Mouse (Mus musculus): Measurements from ENCODE around the gene Khdc3. TPM values are rescaled to one million over a fixed set of nuclear protein-coding genes. Genes with fewer than 3 reads are reported as not detected.

Gene Khdc3
- polyA plus RNA-seq, 1 experiment from 2014 or later = not detected

GRCm38 (mm10) chr9:73087581-73087980, 14.1 kb upstream of the Khdc3 start:
- H3K9ac ChIP-seq (replicated peaks; ENCODE audit: low read length) = no peak overlapping the region

GRCm38 (mm10) chr9:73089222-73089920, 12.3 kb upstream of the Khdc3 start:
- H3K9ac ChIP-seq (replicated peaks; ENCODE audit: low read length) = no peak overlapping the region
- no peak overlapping the region for H3K4me2 ChIP-seq (ENCODE audit: low read depth, low read length)
- no peaks in the 10 kb centered on the region for H3K27me3 ChIP-seq (ENCODE audit: control insufficient read depth, insufficient read depth, low read length)
- no peaks in the 10 kb centered on the region for H3K4me1 ChIP-seq (ENCODE audit: control insufficient read depth, insufficient read depth, low read length)
- H3K36me3 ChIP-seq (replicated peaks; ENCODE audit: control insufficient read depth, insufficient read depth, low read depth, low read length) = no peaks in the 10 kb centered on the region
- H3K9me3 ChIP-seq (replicated peaks; ENCODE audit: control insufficient read depth, low read length) = no peaks in the 10 kb centered on the region
- ATAC-seq (replicated peaks; ENCODE audit: insufficient number of reproducible peaks, low FRiP score, low TSS enrichment, low read depth) (no peak), DNase-seq (ENCODE audit: low spot score) (no peak)
- WGBS = 73% methylated on average over 16 of the region's 16 CpGs
- no peak overlapping the region for H3K4me3 ChIP-seq (ENCODE audit: low read depth, low read length)
- no peak overlapping the region for H3K27ac ChIP-seq (replicated peaks; ENCODE audit: low read depth, low read length)

More at GRCm38 (mm10) chr9:73087581-73087980, 14.1 kb upstream of the Khdc3 start:
- DNase-seq (ENCODE audit: low spot score) = no peak
- no peak overlapping the region for H3K4me2 ChIP-seq (ENCODE audit: low read depth, low read length)
- no peaks in the 10 kb centered on the region for H3K4me1 ChIP-seq (ENCODE audit: control insufficient read depth, insufficient read depth, low read length)
- no peak overlapping the region for H3K27ac ChIP-seq (replicated peaks; ENCODE audit: low read depth, low read length)
- no peak for ATAC-seq (replicated peaks; ENCODE audit: insufficient number of reproducible peaks, low FRiP score, low TSS enrichment, low read depth)
- 79% methylated on average over 5 of the region's 5 CpGs for WGBS
- H3K36me3 ChIP-seq (replicated peaks; ENCODE audit: control insufficient read depth, insufficient read depth, low read depth, low read length) = no peaks in the 10 kb centered on the region
- H3K9me3 ChIP-seq (replicated peaks; ENCODE audit: control insufficient read depth, low read length) = no peaks in the 10 kb centered on the region
- H3K27me3 ChIP-seq (ENCODE audit: control insufficient read depth, insufficient read depth, low read length) = no peaks in the 10 kb centered on the region
- no peak overlapping the region for H3K4me3 ChIP-seq (ENCODE audit: low read depth, low read length)

GRCm38 (mm10) chr9:73090121-73090520, 11.5 kb upstream of the Khdc3 start:
- no peaks in the 10 kb centered on the region for H3K36me3 ChIP-seq (replicated peaks; ENCODE audit: control insufficient read depth, insufficient read depth, low read depth, low read length)
- H3K27me3 ChIP-seq (ENCODE audit: control insufficient read depth, insufficient read depth, low read length) = no peaks in the 10 kb centered on the region
- no peaks in the 10 kb centered on the region for H3K9me3 ChIP-seq (replicated peaks; ENCODE audit: control insufficient read depth, low read length)
- H3K4me3 ChIP-seq (ENCODE audit: low read depth, low read length) = no peak overlapping the region
- WGBS = 75% methylated on average over 10 of the region's 10 CpGs
- no peak overlapping the region for H3K27ac ChIP-seq (replicated peaks; ENCODE audit: low read depth, low read length)
- DNase-seq (ENCODE audit: low spot score) (no peak), ATAC-seq (replicated peaks; ENCODE audit: insufficient number of reproducible peaks, low FRiP score, low TSS enrichment, low read depth) (no peak)
- H3K4me1 ChIP-seq (ENCODE audit: control insufficient read depth, insufficient read depth, low read length) = no peaks in the 10 kb centered on the region
- no peak overlapping the region for H3K9ac ChIP-seq (replicated peaks; ENCODE audit: low read length)
- H3K4me2 ChIP-seq (ENCODE audit: low read depth, low read length) = no peak overlapping the region

- Histone ChIP-seq H3K4me1 (ENCODE audit: control insufficient read depth, insufficient read depth, low read length) (no peaks in the 10 kb centered on the region), H3K27ac (replicated peaks; ENCODE audit: low read depth, low read length) (no peak overlapping the region), H3K9me3 (replicated peaks; ENCODE audit: control insufficient read depth, low read length) (no peaks in the 10 kb centered on the region), H3K27me3 (ENCODE audit: control insufficient read depth, insufficient read depth, low read length) (no peaks in the 10 kb centered on the region), H3K9ac (replicated peaks; ENCODE audit: low read length) (no peak overlapping the region), H3K4me3 (ENCODE audit: low read depth, low read length) (no peak overlapping the region), H3K4me2 (ENCODE audit: low read depth, low read length) (no peak overlapping the region), H3K36me3 (replicated peaks; ENCODE audit: control insufficient read depth, insufficient read depth, low read depth, low read length) (no peaks in the 10 kb centered on the region)
- ATAC-seq (replicated peaks; ENCODE audit: insufficient number of reproducible peaks, low FRiP score, low TSS enrichment, low read depth) = no peak
- peak; percentile 79 for DNase-seq (ENCODE audit: low spot score)
- 0% methylated on average over 1 of the region's 1 CpGs for whole genome bisulfite sequencing
Measured at GRCm38 (mm10) chr9:73091747-73092146, 9.9 kb upstream of the Khdc3 start.

- WGBS = 48% methylated on average over 17 of the region's 17 CpGs
- H3K4me2 ChIP-seq (ENCODE audit: low read depth, low read length) = no peak overlapping the region
- DNase-seq (ENCODE audit: low spot score) = peak; percentile 63
Measured at GRCm38 (mm10) chr9:73094580-73094979, 7.1 kb upstream of the Khdc3 start.

GRCm38 (mm10) chr9:73097898-73098297, 3.7 kb upstream of the Khdc3 start:
- Histone ChIP-seq H3K4me3 (ENCODE audit: low read depth, low read length) (no peak overlapping the region), H3K9me3 (replicated peaks; ENCODE audit: control insufficient read depth, low read length) (no peaks in the 10 kb centered on the region), H3K9ac (replicated peaks; ENCODE audit: low read length) (no peak overlapping the region), H3K4me1 (ENCODE audit: control insufficient read depth, insufficient read depth, low read length) (no peaks in the 10 kb centered on the region), H3K27ac (replicated peaks; ENCODE audit: low read depth, low read length) (no peak overlapping the region), H3K36me3 (replicated peaks; ENCODE audit: control insufficient read depth, insufficient read depth, low read depth, low read length) (no peaks in the 10 kb centered on the region), H3K4me2 (ENCODE audit: low read depth, low read length) (no peak overlapping the region), H3K27me3 (ENCODE audit: control insufficient read depth, insufficient read depth, low read length) (no peaks in the 10 kb centered on the region)
- 75% methylated on average over 2 of the region's 2 CpGs for WGBS
- ATAC-seq (replicated peaks; ENCODE audit: insufficient number of reproducible peaks, low FRiP score, low TSS enrichment, low read depth) = no peak
- no peak for DNase-seq (ENCODE audit: low spot score)

More at GRCm38 (mm10) chr9:73094580-73094979, 7.1 kb upstream of the Khdc3 start:
- Histone ChIP-seq H3K36me3 (replicated peaks; ENCODE audit: control insufficient read depth, insufficient read depth, low read depth, low read length) (no peaks in the 10 kb centered on the region), H3K4me1 (ENCODE audit: control insufficient read depth, insufficient read depth, low read length) (no peaks in the 10 kb centered on the region), H3K27ac (replicated peaks; ENCODE audit: low read depth, low read length) (no peak overlapping the region), H3K9me3 (replicated peaks; ENCODE audit: control insufficient read depth, low read length) (no peaks in the 10 kb centered on the region), H3K27me3 (ENCODE audit: control insufficient read depth, insufficient read depth, low read length) (no peaks in the 10 kb centered on the region), H3K4me3 (ENCODE audit: low read depth, low read length) (no peak overlapping the region), H3K9ac (replicated peaks; ENCODE audit: low read length) (no peak overlapping the region)
- ATAC-seq (replicated peaks; ENCODE audit: insufficient number of reproducible peaks, low FRiP score, low TSS enrichment, low read depth) = peak; percentile 49; the same call in 1 of the 2 replicates

- Histone ChIP-seq H3K4me1 (ENCODE audit: control insufficient read depth, insufficient read depth, low read length) (no peaks in the 10 kb centered on the region), H3K27me3 (ENCODE audit: control insufficient read depth, insufficient read depth, low read length) (peaks cover 6% of the 10 kb centered on the region; the same call in 1 of the 2 replicates), H3K36me3 (replicated peaks; ENCODE audit: control insufficient read depth, insufficient read depth, low read depth, low read length) (no peaks in the 10 kb centered on the region), H3K9me3 (replicated peaks; ENCODE audit: control insufficient read depth, low read length) (no peaks in the 10 kb centered on the region), H3K4me2 (ENCODE audit: low read depth, low read length) (peak within 1 kb of the TSS; percentile 93), H3K4me3 (ENCODE audit: low read depth, low read length) (peak within 1 kb of the TSS; percentile 42), H3K27ac (replicated peaks; ENCODE audit: low read depth, low read length) (no peak within 1 kb of the TSS), H3K9ac (replicated peaks; ENCODE audit: low read length) (peak within 1 kb of the TSS; percentile 61)
- no peak for DNase-seq (ENCODE audit: low spot score)
- WGBS = 96% methylated on average over 4 of the region's 4 CpGs
- ATAC-seq (replicated peaks; ENCODE audit: insufficient number of reproducible peaks, low FRiP score, low TSS enrichment, low read depth) = no peak
Measured at GRCm38 (mm10) chr9:73102181-73102580, 545 bp downstream of the Khdc3 start, which contains the start of gene Gm20509. Gene Gm20509 (plus strand): TSS chr9:73102470.

GRCm38 (mm10) chr9:73103159-73103879, 1.7 kb downstream of the Khdc3 start:
- H3K4me1 ChIP-seq (ENCODE audit: control insufficient read depth, insufficient read depth, low read length) = no peaks in the 10 kb centered on the region
- ATAC-seq (replicated peaks; ENCODE audit: insufficient number of reproducible peaks, low FRiP score, low TSS enrichment, low read depth) = peak; percentile 45; the same call in 1 of the 2 replicates
- no peaks in the 10 kb centered on the region for H3K9me3 ChIP-seq (replicated peaks; ENCODE audit: control insufficient read depth, low read length)
- peak overlapping the region; percentile 61 for H3K9ac ChIP-seq (replicated peaks; ENCODE audit: low read length)
- peak overlapping the region; percentile 42 for H3K4me3 ChIP-seq (ENCODE audit: low read depth, low read length)
- peak overlapping the region; percentile 93 for H3K4me2 ChIP-seq (ENCODE audit: low read depth, low read length)
- peaks cover 6% of the 10 kb centered on the region; the same call in 1 of the 2 replicates for H3K27me3 ChIP-seq (ENCODE audit: control insufficient read depth, insufficient read depth, low read length)
- no peaks in the 10 kb centered on the region for H3K36me3 ChIP-seq (replicated peaks; ENCODE audit: control insufficient read depth, insufficient read depth, low read depth, low read length)
- no peak overlapping the region for H3K27ac ChIP-seq (replicated peaks; ENCODE audit: low read depth, low read length)
- whole genome bisulfite sequencing = 5% methylated on average over 60 of the region's 60 CpGs
- DNase-seq (ENCODE audit: low spot score) = peak; percentile 32
